Mouse (Mus musculus) G1E (cell line): ENCODE measurements at regions not wholly inside any gene's neighbourhood (a gene's known extent, or its start where the extent isn't known, plus 50 kb on each side); places are given as distances from the start of the nearest gene placed in this dataset.

Source experiments
- CTCF ChIP-seq: IDR thresholded peaks from 2 replicates; pipeline ENCODE4 v1.5.1; 2012; ENCODE audit warnings: low read depth, low read length, inconsistent platforms, mixed read lengths
- GATA1 ChIP-seq: IDR thresholded peaks from 2 replicates; pipeline ENCODE4 v1.6.1; 2012; ENCODE audit warnings: borderline replicate concordance, low read length, inconsistent platforms, mixed read lengths
- GATA2 ChIP-seq: IDR thresholded peaks from 2 replicates; pipeline ENCODE4 v1.6.1; 2012; ENCODE audit warnings: low read depth, low read length, inconsistent platforms, borderline replicate concordance
- POLR2AphosphoS5 ChIP-seq: IDR thresholded peaks from 2 replicates; pipeline ENCODE4 v1.6.1; 2012; ENCODE audit warnings: low read depth, low read length, inconsistent platforms; ENCODE audit not compliant: insufficient replicate concordance
- TAL1 ChIP-seq: conservative IDR thresholded peaks from 2 replicates; pipeline ENCODE4 v1.6.1; 2012; ENCODE audit warnings: low read depth, low read length, inconsistent platforms, mixed read lengths

- TF ChIP-seq CTCF = no peak
- no peak for TF ChIP-seq GATA2
- no peak for TF ChIP-seq TAL1
- no peak for TF ChIP-seq GATA1
- TF ChIP-seq POLR2AphosphoS5 = no peak
These were observed 467.0 kb downstream of the Adam3 start for GRCm38 (mm10) chr8:24258622-24259021.
